Mouse (Mus musculus): ENCODE measurements around the gene Actg2.

Gene Actg2

DNA sequence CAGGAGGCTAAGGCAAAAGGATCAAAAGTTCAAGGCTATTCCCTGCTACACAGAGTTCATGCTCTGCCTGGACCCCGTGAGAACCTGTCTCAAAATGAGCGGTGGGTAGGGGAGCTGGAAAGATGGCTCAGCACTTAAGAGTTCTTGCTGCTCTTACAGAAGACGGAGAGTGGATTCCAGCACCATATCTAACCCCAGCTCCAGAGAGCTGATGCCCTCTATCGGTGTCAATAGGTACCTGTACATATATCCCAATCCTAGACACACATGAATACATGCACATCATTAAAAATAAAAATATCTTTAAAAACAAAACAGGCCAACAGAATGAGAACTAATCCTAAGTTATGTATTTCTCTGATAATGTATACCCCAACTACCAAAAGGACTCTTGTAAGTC, 57.8 kb downstream of the Actg2 start:
- DNase-seq, result no peak

DNA sequence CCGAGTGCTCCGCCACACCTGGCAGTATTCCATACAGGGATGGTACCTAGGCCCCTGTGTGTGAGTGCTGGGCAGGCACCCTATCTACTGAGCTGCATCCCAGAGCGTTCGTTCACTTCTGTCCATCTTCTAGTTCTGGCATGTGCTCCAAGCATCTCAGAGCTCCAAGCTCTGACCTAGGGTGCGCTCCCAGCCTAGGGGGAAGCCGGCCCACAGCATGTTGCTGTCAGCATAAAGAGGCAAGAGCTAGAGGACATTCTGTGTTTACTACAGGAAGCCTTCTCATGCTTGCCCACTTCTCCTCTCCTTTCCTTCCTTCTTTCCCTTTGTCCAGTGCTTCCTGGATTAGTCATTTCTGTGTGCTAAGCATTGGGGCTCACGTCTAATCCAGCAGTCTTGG, 60.6 kb downstream of the Actg2 start:
- DNase-seq, result no peak

DNA sequence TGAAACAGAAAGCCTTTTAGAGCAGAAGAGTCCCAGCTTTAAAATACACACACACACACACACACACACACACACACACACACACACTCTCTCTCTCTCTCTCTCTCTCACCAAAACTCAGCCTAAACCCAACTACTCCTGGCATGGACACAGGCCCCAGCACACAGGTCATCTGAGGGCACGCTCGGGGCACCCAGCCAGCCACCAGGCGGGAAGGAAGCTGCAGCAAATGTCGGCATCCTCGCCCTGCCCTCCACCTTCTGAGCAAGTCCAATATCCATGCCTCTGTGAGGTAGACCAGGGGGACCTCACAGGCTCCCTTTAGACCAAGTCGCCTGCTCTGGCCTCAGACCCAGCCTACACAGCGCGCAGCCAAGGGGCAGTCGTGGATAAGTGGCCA, 62.8 kb downstream of the Actg2 start:
- no peak for DNase-seq

DNA sequence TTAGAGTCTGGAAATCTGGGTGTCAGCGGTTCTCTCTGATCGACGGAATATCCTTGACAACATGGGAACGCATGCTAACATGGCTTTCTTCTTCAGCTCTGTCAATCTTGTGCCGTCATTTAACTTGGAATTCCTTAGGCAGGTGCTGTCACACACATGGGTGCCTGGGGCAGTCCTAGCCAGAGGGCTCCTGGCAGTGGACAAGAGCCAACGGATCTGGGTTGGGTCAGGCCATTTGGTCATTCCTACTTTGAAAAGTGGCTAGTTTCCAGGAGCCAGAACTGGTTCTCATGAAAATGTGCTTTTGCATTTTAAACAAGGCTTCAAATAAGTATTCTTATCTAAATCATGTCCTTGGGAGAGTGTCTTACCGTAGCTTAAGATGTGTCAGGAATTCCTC, 64.3 kb downstream of the Actg2 start:
- no peak for DNase-seq

DNA sequence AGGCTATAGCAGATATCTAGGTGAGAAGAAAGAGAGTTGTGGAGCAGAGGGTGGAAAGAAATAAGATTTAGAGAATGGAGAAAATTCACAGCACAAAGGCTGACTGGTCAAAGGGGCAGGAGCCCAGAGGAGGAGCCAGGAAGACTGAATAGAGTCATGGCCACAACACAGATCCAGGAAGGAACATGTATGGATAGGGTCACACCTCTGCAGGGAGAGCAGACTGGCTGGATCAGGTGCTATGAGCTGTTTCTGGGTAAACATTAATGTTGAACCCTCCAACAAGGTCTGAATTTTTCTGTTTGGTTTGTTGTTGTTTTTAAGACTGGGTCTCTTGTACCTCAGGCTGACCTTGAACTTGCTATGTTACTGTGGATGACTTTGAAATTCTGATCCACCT, 72.1 kb downstream of the Actg2 start:
- DNase-seq, result no peak

Data from right cerebral cortex, adult 18-20 months (tissue).